Mouse (Mus musculus) heart, postnatal 0 days (tissue): ENCODE measurements around the gene Sept10.

Experiments
- CTCF ChIP-seq: IDR thresholded peaks from 2 replicates; pipeline ENCODE4 v1.5.1; 2016; ENCODE audit warnings: antibody characterized with exemption, control low read depth, low read depth
- EP300 ChIP-seq: IDR thresholded peaks from 2 replicates; pipeline ENCODE4 v1.6.1; 2016; ENCODE audit warnings: antibody characterized with exemption, low read depth

DNA sequence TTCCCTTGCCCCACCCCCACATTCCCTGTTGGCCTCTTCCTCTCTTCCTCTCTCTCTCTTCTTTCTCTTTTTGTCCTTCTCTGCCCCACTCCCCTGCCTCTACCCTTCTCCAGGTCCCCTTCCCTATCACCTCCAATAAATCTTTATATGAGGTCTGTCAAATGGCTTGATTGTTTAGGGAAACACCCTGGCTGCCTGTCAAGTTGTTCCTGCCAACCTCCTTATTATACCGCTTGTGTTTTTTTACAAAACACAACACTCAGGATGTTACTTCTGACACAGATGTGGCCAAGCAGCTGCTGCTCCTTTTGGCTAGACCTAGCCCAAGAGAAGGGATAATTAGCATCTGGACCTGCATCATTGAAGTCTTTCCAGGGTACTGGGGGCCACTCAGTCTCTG is 40.4 kb upstream of the Sept10 start:
- no peak for TF ChIP-seq CTCF
- no peak for TF ChIP-seq EP300
